Mouse (Mus musculus) heart, adult 2 months (tissue): Measurements from ENCODE around the gene Kmt2a.

Source experiments
- CTCF ChIP-seq: fragments of 200-600 bp; IDR thresholded peaks from 2 replicates; pipeline ENCODE4 v1.8.1; 2022; ENCODE audit warnings: antibody characterized with exemption, mild to moderate bottlenecking, moderate library complexity
- POLR2A ChIP-seq: fragments of 200-500 bp; IDR thresholded peaks from 2 replicates; pipeline ENCODE4 v1.6.1; 2011; ENCODE audit warnings: mild to moderate bottlenecking, low read depth, low read length, control low read depth; ENCODE audit not compliant: insufficient read depth

- TF ChIP-seq CTCF (no peak), POLR2A (no peak)
Observed at GRCm38 (mm10) chr9:44858657-44859056, 22.4 kb downstream of the Kmt2a start.
